Mouse (Mus musculus): ENCODE results near the gene 6430571L13Rik. TPM values are rescaled to one million over a fixed set of nuclear protein-coding genes. Genes with fewer than 3 reads are reported as not detected.
"Not testable (repeated sequence)": the region's sequence is repeated elsewhere in the genome, so short reads cannot be mapped to it uniquely, and the experiment has no call there.

6430571L13Rik gene
- total RNA-seq (2021), result 2.3 and 2.8 TPM in 2 replicates
- long read RNA-seq, experiment 1, partial matches to known transcripts, result 0 of 4 reads
- long read RNA-seq, experiment 1, other reads (novel, unspliced or antisense), result 4 of 4 reads
- long read RNA-seq, experiment 2, partial matches to known transcripts, result 0 of 1 reads
- long read RNA-seq, experiment 2, other reads (novel, unspliced or antisense), result 0 of 1 reads

DNA sequence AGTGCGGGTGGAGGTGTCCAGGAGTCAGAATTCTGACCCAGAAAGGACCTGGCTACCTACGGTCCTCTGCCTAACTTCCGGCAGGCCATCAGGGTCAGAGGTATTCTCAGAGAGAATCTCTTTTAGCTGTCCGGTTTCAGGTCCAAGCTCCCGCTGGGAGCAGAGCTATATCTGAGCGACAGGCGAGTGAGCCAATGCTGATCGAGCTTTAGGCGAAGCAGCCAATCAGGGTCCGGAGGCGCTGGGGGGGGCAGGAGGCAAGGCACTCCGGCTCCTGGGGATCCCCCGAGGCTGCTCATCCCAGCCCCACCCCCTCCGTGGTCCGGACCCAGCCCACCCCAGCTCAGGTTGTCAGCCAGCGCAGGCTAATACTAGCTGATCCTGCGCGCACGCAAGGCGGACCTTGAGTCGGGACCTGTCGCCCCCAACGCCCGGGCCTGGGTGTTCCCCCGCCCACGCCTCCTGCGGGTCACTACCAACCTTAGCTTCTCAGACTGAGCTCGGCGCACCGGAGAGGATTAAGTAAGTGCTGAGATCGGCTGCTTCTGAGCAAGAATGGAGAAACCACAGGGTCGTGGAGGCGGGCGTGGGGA is at the start of gene 6430571L13Rik:
6430571L13Rik (plus strand) TSS at position 336 of the 593 bp plus-strand sequence.
- DNase-seq, result peak; percentile 97

- peak; percentile 90 for DNase-seq
These were observed 49.5 kb upstream of the 6430571L13Rik start for GRCm38 (mm10) chr9:107290897-107291296.

DNA sequence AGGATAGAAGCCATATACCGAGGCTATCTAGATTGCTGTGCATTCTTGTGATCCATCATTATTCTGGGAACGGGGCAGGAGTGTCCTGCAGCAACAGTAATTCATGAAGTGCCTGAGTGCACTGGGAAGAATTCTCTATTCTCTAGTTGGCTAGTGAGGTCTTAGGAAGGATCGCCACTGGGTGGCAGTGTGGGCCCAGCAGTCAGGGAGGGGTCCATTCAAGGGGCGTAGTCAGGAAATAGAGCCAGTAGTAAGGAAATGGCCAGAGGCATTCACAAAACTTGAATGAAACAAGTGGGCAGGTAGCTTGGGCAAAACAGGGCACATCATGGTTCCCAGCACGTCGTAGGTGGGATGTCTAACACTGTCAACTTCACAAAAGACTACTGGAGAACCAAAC is 46.2 kb upstream of the 6430571L13Rik start:
- DNase-seq, result peak; percentile 91

DNA sequence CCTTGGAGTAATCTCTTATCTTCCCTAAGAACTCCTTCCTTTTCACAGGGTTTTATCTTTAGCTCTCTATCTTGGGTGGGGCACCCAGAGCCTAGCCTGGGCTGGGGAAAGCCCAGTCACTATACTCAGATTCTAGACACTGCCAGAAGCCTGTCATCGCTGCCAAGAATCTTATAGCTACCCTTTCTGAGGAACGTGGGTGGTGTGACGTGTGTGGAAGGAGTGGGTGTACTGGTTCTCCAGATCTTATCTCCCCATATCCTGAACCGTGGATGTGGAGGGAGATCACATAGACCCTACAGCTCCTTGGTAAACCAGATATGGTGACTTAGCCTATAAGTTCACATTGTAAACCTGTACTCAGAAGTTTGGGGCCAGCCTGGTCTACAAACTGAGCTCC is 44.8 kb upstream of the 6430571L13Rik start:
- no peak for DNase-seq

DNA sequence AAGGTAGTCTGAATTCAATTTTAAA is 44.6 kb upstream of the 6430571L13Rik start, which contains the start of gene Cish:
Cish (plus strand) TSS at position 11 of the 25 bp plus-strand sequence.
- DNase-seq, result no peak

GRCm38 (mm10) chr9:107296041-107296440 is 44.4 kb upstream of the 6430571L13Rik start:
- DNase-seq, result no peak

DNA sequence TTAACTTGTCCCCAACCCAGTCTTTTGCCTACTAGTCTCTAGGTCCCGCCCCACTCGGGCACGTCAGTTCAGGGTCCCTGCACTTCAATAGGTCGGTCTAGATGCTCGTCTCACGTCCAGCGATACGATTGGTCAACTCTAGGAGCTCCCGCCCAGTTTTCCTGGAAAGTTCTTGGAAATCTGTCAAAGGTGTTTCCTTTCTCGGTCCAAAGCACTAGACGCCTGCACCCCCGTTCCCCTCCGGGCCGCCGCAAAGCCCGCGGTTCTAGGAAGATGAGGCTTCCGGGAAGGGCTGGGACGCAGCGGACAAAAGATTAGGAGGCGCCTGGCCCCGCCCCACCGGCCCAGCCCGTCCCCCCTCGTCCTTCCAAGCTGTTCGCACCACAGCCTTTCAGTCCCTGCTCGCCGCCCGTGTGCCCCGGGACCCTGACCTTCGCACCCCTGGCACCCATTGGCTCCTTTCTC is 43.9 kb upstream of the 6430571L13Rik start:
- DNase-seq, result peak; percentile 94

GRCm38 (mm10) chr9:107297059-107297458 is 43.3 kb upstream of the 6430571L13Rik start:
- DNase-seq, result no peak

DNA sequence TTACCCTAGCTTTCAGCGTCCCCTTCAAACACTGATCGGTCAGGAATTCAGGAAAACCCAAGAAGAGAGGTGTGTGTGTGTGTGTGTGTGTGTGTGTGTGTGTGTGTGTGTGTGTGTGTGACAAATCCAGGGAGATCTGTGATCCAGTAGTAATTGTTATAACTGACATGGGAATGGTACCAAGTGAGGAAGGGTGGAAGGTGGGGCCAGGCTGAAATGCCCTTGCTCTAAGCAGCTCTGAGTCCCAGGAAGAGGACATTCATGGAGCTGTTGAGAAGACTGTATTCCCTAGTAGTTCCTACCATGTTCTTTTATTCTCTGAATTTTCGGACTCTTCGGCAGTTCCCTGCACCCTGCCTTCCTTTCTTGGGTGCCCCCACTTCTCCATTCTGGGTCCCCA is 42.7 kb upstream of the 6430571L13Rik start:
- DNase-seq, result no peak

GRCm38 (mm10) chr9:107298059-107298780 is 42.2 kb upstream of the 6430571L13Rik start:
- DNase-seq, result no peak

GRCm38 (mm10) chr9:107298876-107299275 is 41.5 kb upstream of the 6430571L13Rik start:
- DNase-seq, result no peak

DNA sequence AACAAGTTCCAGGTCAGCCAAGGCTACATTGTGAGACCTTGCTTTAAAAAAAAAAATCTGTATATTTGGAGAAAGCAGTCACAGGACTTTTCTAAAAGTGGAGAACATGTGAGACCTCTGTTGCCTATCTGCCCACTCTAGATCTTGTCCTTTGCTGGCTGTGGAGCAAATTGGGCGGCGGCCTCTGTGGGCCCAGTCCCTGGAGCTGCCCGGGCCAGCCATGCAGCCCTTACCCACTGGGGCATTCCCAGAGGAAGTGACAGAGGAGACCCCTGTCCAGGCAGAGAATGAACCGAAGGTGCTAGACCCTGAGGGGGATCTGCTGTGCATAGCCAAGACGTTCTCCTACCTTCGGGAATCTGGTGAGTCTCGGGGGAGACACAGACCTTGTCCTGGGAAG is 40.6 kb upstream of the 6430571L13Rik start:
- DNase-seq, result no peak

GRCm38 (mm10) chr9:107300224-107300973 is 40.0 kb upstream of the 6430571L13Rik start:
- no peak for DNase-seq

DNA sequence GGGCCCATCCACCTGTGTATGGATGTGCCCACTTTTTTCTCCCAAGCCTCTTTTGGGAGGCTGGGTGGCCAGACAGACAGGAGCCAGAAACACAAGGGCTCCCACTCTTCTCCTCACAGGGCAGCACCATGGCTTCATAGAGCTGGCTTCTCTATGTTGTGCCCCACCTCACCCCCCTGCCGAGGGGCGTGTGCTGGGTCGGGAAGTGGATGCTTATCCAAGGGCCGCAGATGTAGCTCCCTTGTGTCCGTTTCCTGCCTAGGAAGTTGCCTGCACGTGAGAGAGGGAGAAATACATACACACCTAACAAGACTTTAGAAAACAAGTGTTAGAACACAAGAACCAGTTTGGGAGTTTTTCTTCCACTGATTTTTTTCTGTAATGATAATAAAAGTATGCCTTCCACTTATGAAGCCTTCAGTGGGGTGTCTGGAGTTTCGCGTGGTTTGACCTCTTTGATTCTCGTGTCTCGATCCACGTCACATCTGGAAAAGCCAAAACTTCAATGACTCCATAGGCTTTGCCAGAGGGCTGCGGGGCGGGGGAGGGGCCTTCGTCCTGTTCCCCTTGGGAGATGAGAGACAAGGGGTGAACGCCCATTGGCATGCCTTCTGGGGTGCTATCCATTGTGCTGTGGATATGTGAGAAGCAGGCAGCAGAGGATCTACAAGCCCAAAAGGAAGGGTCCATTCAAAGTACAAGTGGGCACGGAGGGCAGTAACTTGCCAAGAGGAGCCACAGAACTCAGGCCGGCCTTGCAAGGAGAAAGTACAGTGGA is 38.7 kb upstream of the 6430571L13Rik start:
- DNase-seq, result no peak

GRCm38 (mm10) chr9:107302592-107302991 is 37.8 kb upstream of the 6430571L13Rik start:
- no peak for DNase-seq

DNA sequence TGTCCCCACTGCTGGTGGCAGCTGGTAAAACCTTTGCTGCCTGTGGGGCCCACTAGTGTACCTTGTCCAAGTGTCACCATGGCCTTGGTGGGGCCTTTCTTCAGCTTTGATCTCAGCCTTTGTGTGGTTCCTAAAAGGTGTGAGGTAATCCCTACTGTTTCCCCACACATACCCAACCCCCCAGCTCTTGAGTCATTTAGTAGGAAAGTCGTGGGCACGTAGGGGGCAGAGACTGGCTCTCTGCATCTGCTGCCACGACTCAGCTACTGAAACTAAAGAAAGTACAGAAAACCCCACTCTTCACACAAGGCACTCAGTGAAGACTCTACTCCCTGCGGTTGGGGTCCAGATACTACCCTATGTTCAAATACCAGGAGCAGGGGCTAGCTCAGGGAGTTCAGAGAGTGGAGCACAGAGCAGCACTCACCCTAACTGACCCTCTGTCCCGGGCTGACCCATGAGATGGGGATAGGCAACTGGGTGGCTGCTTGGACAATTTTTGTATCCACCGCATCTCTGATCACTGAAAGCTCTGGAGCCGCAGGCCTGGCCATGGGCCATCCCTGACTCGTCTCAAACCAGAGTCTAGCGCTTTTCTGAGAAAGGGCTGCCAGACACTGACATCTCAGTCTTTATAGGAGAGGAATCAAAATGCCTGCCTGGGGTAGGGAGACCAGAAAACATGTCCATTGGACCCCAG is 37.1 kb upstream of the 6430571L13Rik start:
- DNase-seq, result no peak

- no peak for DNase-seq
These were observed 36.5 kb upstream of the 6430571L13Rik start for GRCm38 (mm10) chr9:107303900-107304299.

- DNase-seq, result no peak
These were observed 36.0 kb upstream of the 6430571L13Rik start for GRCm38 (mm10) chr9:107304383-107304782.

GRCm38 (mm10) chr9:107305012-107305411 is 35.4 kb upstream of the 6430571L13Rik start:
- no peak for DNase-seq

DNA sequence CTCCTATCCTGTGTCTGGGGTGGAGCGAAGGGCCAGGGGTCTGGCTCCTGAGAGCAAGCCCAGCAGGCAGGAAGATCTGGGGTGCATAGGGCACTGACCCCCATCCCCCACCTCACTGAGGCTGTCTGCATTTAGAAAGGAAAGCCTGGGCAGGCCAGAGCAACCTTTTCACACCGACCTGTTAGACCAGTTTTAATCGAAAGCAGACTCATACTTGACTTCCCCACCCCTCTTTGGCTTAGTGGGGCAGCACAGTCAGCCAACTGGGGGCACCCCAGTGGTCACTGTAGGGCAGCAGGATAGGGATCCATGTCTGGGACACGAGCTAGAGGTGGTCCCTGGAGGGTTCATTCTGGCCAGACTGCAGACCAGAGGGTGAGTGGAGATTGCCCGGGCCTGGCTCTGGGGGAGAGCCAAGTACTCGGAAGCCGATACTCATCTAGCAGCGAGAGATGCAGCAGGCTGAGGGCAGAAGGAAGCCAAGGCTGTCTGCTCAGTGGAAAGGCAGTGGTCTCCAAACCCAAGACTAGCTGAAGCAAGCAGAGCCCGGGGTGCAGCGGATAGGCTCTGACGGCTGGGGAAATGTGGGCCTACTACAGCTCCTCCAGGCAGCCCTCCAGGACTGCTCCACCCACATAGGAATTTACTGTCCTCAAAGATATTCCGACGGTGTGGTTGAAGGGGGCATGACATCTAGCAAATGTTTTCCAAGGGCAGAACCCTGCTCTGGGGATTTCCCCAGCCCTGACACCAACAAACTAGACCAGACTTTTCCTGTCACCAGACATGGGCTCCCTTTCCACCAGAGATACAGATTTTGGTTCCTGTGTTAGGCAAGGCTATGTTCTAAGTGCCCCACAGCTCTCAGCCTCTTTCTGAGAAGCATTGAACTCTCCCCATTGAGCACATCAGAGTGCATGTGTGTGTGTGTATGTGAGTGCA is 34.5 kb upstream of the 6430571L13Rik start:
- peak; percentile 50 for DNase-seq

DNA sequence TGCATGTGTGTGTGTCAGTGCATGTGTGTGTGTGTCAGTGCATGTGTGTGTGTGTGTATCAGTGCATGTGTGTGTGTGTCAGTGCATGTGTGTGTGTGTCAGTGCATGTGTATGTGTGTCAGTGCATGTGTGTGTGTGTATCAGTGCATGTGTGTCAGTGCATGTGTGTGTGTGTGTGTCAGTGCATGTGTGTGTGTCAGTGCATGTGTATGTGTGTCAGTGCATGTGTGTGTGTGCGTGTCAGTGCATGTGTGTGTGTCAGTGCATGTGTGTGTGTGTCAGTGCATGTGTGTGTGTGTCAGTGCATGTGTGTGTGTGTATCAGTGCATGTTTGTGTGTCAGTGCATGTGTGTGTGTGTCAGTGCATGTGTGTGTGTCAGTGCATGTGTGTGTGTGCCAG is 33.7 kb upstream of the 6430571L13Rik start:
- DNase-seq, result not testable (repeated sequence)

Data from adrenal gland, postnatal 14 days (tissue).